Mouse (Mus musculus): ENCODE results near the gene Bbof1. TPM values are rescaled to one million over a fixed set of nuclear protein-coding genes. Genes with fewer than 3 reads are reported as not detected.

The Bbof1 gene
- 0.41 and 0.49 TPM in 2 replicates for polyA plus RNA-seq (2014; fragmentation: Nextera tagmentation; extraction: Ambion mirVana)

DNA sequence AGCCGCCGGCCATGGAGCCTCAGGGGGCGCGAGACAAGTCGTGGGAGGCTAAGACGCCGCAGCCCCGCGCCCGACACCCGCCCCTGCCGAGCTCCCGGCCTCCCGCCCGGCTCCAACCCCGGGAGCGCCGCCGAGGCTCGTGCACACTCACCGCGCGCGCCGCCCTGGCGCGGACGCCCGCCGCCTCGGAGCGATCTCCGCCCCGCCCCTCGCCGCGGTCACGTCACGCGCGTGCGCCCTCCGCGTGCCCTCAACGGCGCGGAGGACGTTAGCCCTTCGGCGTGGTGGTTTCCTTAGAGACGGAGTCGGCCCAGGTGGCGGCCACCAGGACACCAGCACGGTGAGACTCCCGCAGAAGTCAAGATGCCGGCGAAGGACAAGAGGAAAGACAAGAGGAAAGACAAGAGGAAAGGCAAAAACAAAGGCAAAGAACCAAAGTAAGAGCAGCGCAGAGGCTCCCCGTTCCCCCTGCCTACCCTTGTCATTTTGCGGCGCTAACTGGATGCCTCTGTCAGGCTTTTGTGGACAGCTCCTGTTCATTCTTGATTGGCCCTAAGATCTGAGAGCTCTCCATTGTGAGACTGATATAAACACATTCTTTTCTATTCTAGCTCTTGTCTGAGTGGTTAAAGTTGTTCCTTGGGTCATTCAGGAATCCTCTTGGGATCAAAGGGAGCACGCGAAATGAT is at the start of gene Bbof1, which contains the start of gene Entpd5:
Gene Bbof1 (plus strand): TSS at position 253 of the 689 bp plus-strand sequence.
Gene Entpd5 (minus strand): TSS at position 211 of the 689 bp plus-strand sequence.
- under 1% methylated on average over 59 of the region's 63 CpGs for WGBS
- DNase-seq (ENCODE audit: low spot score) (peak; percentile 91), ATAC-seq (replicated peaks; ENCODE audit: insufficient number of reproducible peaks, low FRiP score, low TSS enrichment, low read depth) (peak; percentile 76)
- no peaks in the 10 kb centered on the region for H3K9me3 ChIP-seq (replicated peaks; ENCODE audit: control insufficient read depth, low read length)
- H3K4me1 ChIP-seq (ENCODE audit: control insufficient read depth, insufficient read depth, low read length) = no peaks in the 10 kb centered on the region
- H3K36me3 ChIP-seq (replicated peaks; ENCODE audit: control insufficient read depth, insufficient read depth, low read depth, low read length) = no peaks in the 10 kb centered on the region
- peak within 1 kb of the TSS; percentile 77 for H3K9ac ChIP-seq (replicated peaks; ENCODE audit: low read length)
- H3K4me2 ChIP-seq (ENCODE audit: low read depth, low read length) = peak within 1 kb of the TSS; percentile 95
- H3K27me3 ChIP-seq (ENCODE audit: control insufficient read depth, insufficient read depth, low read length) = no peaks in the 10 kb centered on the region
- H3K27ac ChIP-seq (replicated peaks; ENCODE audit: low read depth, low read length) = 0 out of 2 replicates have a peak within 1 kb of the TSS, but pooled peaks have one; percentile 10
- peak within 1 kb of the TSS; percentile 70 for H3K4me3 ChIP-seq (ENCODE audit: low read depth, low read length)

DNA sequence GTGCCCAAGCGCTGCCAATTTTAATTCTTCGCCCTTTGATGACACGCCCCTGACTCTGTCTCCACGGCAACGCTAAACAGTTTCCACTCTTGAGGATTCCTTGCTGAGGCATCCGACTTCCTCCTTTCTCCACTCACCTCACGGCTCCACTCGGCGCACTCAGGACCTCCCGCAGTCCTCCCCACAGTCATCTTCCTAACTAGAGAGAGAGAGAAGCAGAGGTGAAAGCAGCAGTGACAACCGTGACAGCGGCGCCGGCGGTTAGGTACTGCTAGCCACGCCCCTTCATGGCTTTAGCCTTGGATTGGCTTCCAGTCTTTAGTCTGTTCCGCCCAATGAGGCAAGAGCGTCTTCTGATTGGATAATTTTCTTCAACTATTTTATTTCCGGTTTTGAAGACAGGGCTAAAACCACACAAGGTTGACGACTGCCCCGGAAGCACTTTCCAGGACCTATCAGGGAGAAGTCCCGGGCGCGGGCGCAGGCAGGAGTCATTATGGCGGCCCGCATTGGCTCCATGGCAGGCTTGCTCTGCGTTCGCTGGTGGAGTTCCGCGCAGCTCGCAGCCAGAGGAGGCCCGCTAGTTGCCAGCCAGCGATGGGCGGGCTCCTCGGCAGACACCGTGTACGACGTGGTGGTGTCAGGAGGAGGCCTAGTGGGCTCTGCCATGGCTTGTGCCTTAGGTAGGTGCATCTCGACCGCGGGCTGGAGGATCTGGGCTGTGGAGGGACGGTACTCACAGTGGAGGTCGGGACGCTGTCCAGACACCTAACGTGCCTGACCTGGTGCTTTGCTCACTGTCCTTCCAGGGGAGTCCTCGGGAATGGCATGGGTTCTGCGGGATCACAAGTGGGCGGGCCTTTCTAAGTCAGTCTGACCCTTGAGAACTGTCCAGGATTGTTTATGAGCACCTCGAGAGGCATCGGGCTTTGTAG is 47.0 kb upstream of the Bbof1 start, which contains the start of the genes Coq6 and Fam161b:
Gene Coq6 (plus strand): TSS at position 103 of the 935 bp plus-strand sequence.
Gene Fam161b (minus strand): TSS at position 279 of the 935 bp plus-strand sequence.
- Histone ChIP-seq H3K4me2 (ENCODE audit: low read depth, low read length) (peak within 1 kb of the TSS; percentile 53), H3K4me1 (ENCODE audit: control insufficient read depth, insufficient read depth, low read length) (peaks cover 3% of the 10 kb centered on the region; the same call in 1 of the 2 replicates), H3K27ac (replicated peaks; ENCODE audit: low read depth, low read length) (no peak within 1 kb of the TSS), H3K9ac (replicated peaks; ENCODE audit: low read length) (peak within 1 kb of the TSS; percentile 85), H3K36me3 (replicated peaks; ENCODE audit: control insufficient read depth, insufficient read depth, low read depth, low read length) (peaks cover under 1% of the 10 kb centered on the region; the same call in 1 of the 2 replicates), H3K4me3 (ENCODE audit: low read depth, low read length) (peak within 1 kb of the TSS; percentile 100), H3K27me3 (ENCODE audit: control insufficient read depth, insufficient read depth, low read length) (no peaks in the 10 kb centered on the region), H3K9me3 (replicated peaks; ENCODE audit: control insufficient read depth, low read length) (no peaks in the 10 kb centered on the region)
- DNase-seq (ENCODE audit: low spot score) (peak; percentile 99), ATAC-seq (replicated peaks; ENCODE audit: insufficient number of reproducible peaks, low FRiP score, low TSS enrichment, low read depth) (peak; percentile 97)
- under 1% methylated on average over 51 of the region's 51 CpGs for WGBS

DNA sequence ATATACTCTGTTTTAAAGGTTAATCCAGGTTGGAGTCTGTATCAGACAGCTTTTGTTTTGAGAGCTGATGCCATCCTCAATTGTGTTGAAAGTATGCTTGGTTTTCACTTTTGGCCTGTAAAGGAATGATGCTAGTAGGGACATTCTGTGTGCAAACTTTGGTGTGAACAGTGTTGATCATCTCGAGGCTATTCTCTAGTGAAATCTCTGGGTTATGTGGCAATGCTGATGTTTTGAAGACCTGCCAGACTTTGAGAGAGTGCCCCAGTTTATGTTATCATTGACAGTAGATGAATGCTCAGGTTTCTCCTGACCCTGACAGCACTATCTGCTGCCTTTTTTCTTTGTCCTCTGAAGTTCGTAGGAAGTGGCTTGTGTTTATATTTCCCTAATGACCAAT is 46.0 kb upstream of the Bbof1 start:
- WGBS = 65% methylated on average over 2 of the region's 2 CpGs
- peaks cover 3% of the 10 kb centered on the region; the same call in 1 of the 2 replicates for H3K36me3 ChIP-seq (replicated peaks; ENCODE audit: control insufficient read depth, insufficient read depth, low read depth, low read length)
- DNase-seq (ENCODE audit: low spot score) = no peak
- no peaks in the 10 kb centered on the region for H3K27me3 ChIP-seq (ENCODE audit: control insufficient read depth, insufficient read depth, low read length)
- peak overlapping the region; percentile 100 for H3K4me3 ChIP-seq (ENCODE audit: low read depth, low read length)
- H3K4me1 ChIP-seq (ENCODE audit: control insufficient read depth, insufficient read depth, low read length) = peaks cover 3% of the 10 kb centered on the region; the same call in 1 of the 2 replicates
- H3K9ac ChIP-seq (replicated peaks; ENCODE audit: low read length) = no peak overlapping the region
- no peaks in the 10 kb centered on the region for H3K9me3 ChIP-seq (replicated peaks; ENCODE audit: control insufficient read depth, low read length)
- H3K27ac ChIP-seq (replicated peaks; ENCODE audit: low read depth, low read length) = no peak overlapping the region
- peak overlapping the region; percentile 53; the same call in 1 of the 2 replicates for H3K4me2 ChIP-seq (ENCODE audit: low read depth, low read length)
- ATAC-seq (replicated peaks; ENCODE audit: insufficient number of reproducible peaks, low FRiP score, low TSS enrichment, low read depth) = no peak

- Histone ChIP-seq H3K4me3 (ENCODE audit: low read depth, low read length) (no peak overlapping the region), H3K9me3 (replicated peaks; ENCODE audit: control insufficient read depth, low read length) (no peaks in the 10 kb centered on the region), H3K27me3 (ENCODE audit: control insufficient read depth, insufficient read depth, low read length) (no peaks in the 10 kb centered on the region), H3K36me3 (replicated peaks; ENCODE audit: control insufficient read depth, insufficient read depth, low read depth, low read length) (peaks cover 3% of the 10 kb centered on the region; the same call in 1 of the 2 replicates), H3K27ac (replicated peaks; ENCODE audit: low read depth, low read length) (no peak overlapping the region), H3K9ac (replicated peaks; ENCODE audit: low read length) (no peak overlapping the region), H3K4me1 (ENCODE audit: control insufficient read depth, insufficient read depth, low read length) (peaks cover 3% of the 10 kb centered on the region; the same call in 1 of the 2 replicates), H3K4me2 (ENCODE audit: low read depth, low read length) (no peak overlapping the region)
- no peak for ATAC-seq (replicated peaks; ENCODE audit: insufficient number of reproducible peaks, low FRiP score, low TSS enrichment, low read depth)
- 82% methylated on average over 9 of the region's 9 CpGs for WGBS
- DNase-seq (ENCODE audit: low spot score) = no peak
Observed at GRCm38 (mm10) chr12:84364291-84364690, 44.6 kb upstream of the Bbof1 start.

- no peak overlapping the region for H3K27ac ChIP-seq (replicated peaks; ENCODE audit: low read depth, low read length)
- H3K4me1 ChIP-seq (ENCODE audit: control insufficient read depth, insufficient read depth, low read length) = peaks cover 3% of the 10 kb centered on the region; the same call in 1 of the 2 replicates
- H3K9me3 ChIP-seq (replicated peaks; ENCODE audit: control insufficient read depth, low read length) = no peaks in the 10 kb centered on the region
- DNase-seq (ENCODE audit: low spot score) = no peak
- H3K36me3 ChIP-seq (replicated peaks; ENCODE audit: control insufficient read depth, insufficient read depth, low read depth, low read length) = peaks cover 3% of the 10 kb centered on the region; the same call in 1 of the 2 replicates
- H3K27me3 ChIP-seq (ENCODE audit: control insufficient read depth, insufficient read depth, low read length) = no peaks in the 10 kb centered on the region
- WGBS = 96% methylated on average over 6 of the region's 6 CpGs
- no peak overlapping the region for H3K4me2 ChIP-seq (ENCODE audit: low read depth, low read length)
- H3K4me3 ChIP-seq (ENCODE audit: low read depth, low read length) = no peak overlapping the region
- no peak for ATAC-seq (replicated peaks; ENCODE audit: insufficient number of reproducible peaks, low FRiP score, low TSS enrichment, low read depth)
- no peak overlapping the region for H3K9ac ChIP-seq (replicated peaks; ENCODE audit: low read length)
Observed at GRCm38 (mm10) chr12:84365137-84365536, 43.7 kb upstream of the Bbof1 start.

- H3K4me2 ChIP-seq (ENCODE audit: low read depth, low read length) = no peak overlapping the region
- H3K27ac ChIP-seq (replicated peaks; ENCODE audit: low read depth, low read length) = no peak overlapping the region
- no peaks in the 10 kb centered on the region for H3K27me3 ChIP-seq (ENCODE audit: control insufficient read depth, insufficient read depth, low read length)
- H3K4me1 ChIP-seq (ENCODE audit: control insufficient read depth, insufficient read depth, low read length) = 0 out of 2 replicates have a peak, but pooled peaks cover 3% of the 10 kb centered on the region
- DNase-seq (ENCODE audit: low spot score) (no peak), ATAC-seq (replicated peaks; ENCODE audit: insufficient number of reproducible peaks, low FRiP score, low TSS enrichment, low read depth) (no peak)
- peaks cover 8% of the 10 kb centered on the region for H3K36me3 ChIP-seq (replicated peaks; ENCODE audit: control insufficient read depth, insufficient read depth, low read depth, low read length)
- no peak overlapping the region for H3K4me3 ChIP-seq (ENCODE audit: low read depth, low read length)
- 77% methylated on average over 9 of the region's 9 CpGs for WGBS
- no peaks in the 10 kb centered on the region for H3K9me3 ChIP-seq (replicated peaks; ENCODE audit: control insufficient read depth, low read length)
- no peak overlapping the region for H3K9ac ChIP-seq (replicated peaks; ENCODE audit: low read length)
Observed at GRCm38 (mm10) chr12:84366971-84367370, 41.9 kb upstream of the Bbof1 start.

DNA sequence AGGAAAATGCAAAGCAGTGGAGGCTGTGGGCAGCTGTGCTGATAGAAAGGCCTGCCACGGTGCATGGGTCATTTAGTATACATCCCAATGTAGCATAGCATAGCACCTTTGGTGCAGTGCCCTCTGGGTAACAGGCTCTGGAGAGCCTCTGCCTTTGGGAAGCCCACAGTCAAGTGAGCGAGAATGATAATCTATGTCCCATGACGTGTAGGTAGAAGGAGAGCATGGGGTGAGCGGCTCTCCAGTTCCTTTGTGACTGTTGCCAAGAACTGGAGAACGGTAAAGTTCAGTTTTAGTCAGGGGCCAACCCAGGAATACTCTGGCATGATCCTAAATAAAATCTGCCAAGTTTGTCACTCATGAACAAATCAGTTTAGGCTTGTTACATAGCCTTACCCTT is 37.2 kb upstream of the Bbof1 start:
- Histone ChIP-seq H3K9ac (replicated peaks; ENCODE audit: low read length) (no peak overlapping the region), H3K27me3 (ENCODE audit: control insufficient read depth, insufficient read depth, low read length) (no peaks in the 10 kb centered on the region), H3K4me2 (ENCODE audit: low read depth, low read length) (no peak overlapping the region), H3K9me3 (replicated peaks; ENCODE audit: control insufficient read depth, low read length) (no peaks in the 10 kb centered on the region), H3K4me3 (ENCODE audit: low read depth, low read length) (no peak overlapping the region), H3K36me3 (replicated peaks; ENCODE audit: control insufficient read depth, insufficient read depth, low read depth, low read length) (peaks cover 13% of the 10 kb centered on the region), H3K27ac (replicated peaks; ENCODE audit: low read depth, low read length) (no peak overlapping the region), H3K4me1 (ENCODE audit: control insufficient read depth, insufficient read depth, low read length) (no peaks in the 10 kb centered on the region)
- WGBS = 89% methylated on average over 5 of the region's 5 CpGs
- no peak for ATAC-seq (replicated peaks; ENCODE audit: insufficient number of reproducible peaks, low FRiP score, low TSS enrichment, low read depth)
- DNase-seq (ENCODE audit: low spot score) = no peak

Data from embryonic facial prominence, embryonic 11.5 days (tissue).